Mouse (Mus musculus): ENCODE data around the gene Aldh2. TPM values are rescaled to one million over a fixed set of nuclear protein-coding genes. Genes with fewer than 3 reads are reported as not detected.
"Not testable (repeated sequence)": the region's sequence is repeated elsewhere in the genome, so short reads cannot be mapped to it uniquely, and the experiment has no call there.

Aldh2 gene
- polyA plus RNA-seq, 1 experiment from 2014 or later = 97.5 TPM

GRCm38 (mm10) chr5:121541235-121541634 is 52.4 kb downstream of the Aldh2 start:
- no peak for ATAC-seq (replicated peaks)
- Histone ChIP-seq H3K36me3 (peaks cover 12% of the 10 kb centered on the region), H3K9me3 (no peaks in the 10 kb centered on the region), H3K4me1 (peaks cover 30% of the 10 kb centered on the region), H3K27ac (replicated peaks) (no peak overlapping the region), H3K27me3 (no peaks in the 10 kb centered on the region), H3K4me2 (replicated peaks) (no peak overlapping the region), H3K9ac (replicated peaks) (no peak overlapping the region), H3K4me3 (no peak overlapping the region)
- WGBS = 87% methylated on average over 7 of the region's 7 CpGs

GRCm38 (mm10) chr5:121540066-121540465 is 53.6 kb downstream of the Aldh2 start:
- Histone ChIP-seq H3K9ac (replicated peaks) (no peak overlapping the region), H3K9me3 (no peaks in the 10 kb centered on the region), H3K4me2 (replicated peaks) (no peak overlapping the region), H3K36me3 (peaks cover 24% of the 10 kb centered on the region), H3K4me3 (no peak overlapping the region), H3K27me3 (no peaks in the 10 kb centered on the region), H3K27ac (replicated peaks) (no peak overlapping the region), H3K4me1 (peaks cover 29% of the 10 kb centered on the region)
- ATAC-seq (replicated peaks) = no peak
- 91% methylated on average over 5 of the region's 5 CpGs for WGBS

- Histone ChIP-seq H3K4me2 (replicated peaks) (no peak overlapping the region), H3K4me3 (no peak overlapping the region), H3K27ac (replicated peaks) (no peak overlapping the region), H3K36me3 (peaks cover 45% of the 10 kb centered on the region), H3K9ac (replicated peaks) (no peak overlapping the region), H3K27me3 (no peaks in the 10 kb centered on the region), H3K9me3 (no peaks in the 10 kb centered on the region), H3K4me1 (peaks cover 6% of the 10 kb centered on the region)
- ATAC-seq (replicated peaks) = no peak
- WGBS = 72% methylated on average over 2 of the region's 2 CpGs
These were observed 56.0 kb downstream of the Aldh2 start for GRCm38 (mm10) chr5:121537588-121537987.

GRCm38 (mm10) chr5:121536921-121537555 is 56.6 kb downstream of the Aldh2 start:
- no peak overlapping the region for H3K9ac ChIP-seq (replicated peaks)
- H3K4me1 ChIP-seq = peaks cover under 1% of the 10 kb centered on the region; the same call in 1 of the 2 replicates
- no peaks in the 10 kb centered on the region for H3K27me3 ChIP-seq
- H3K4me2 ChIP-seq (replicated peaks) = no peak overlapping the region
- no peak overlapping the region for H3K4me3 ChIP-seq
- H3K9me3 ChIP-seq = no peaks in the 10 kb centered on the region
- no peak for ATAC-seq (replicated peaks)
- WGBS = 36% methylated on average over 7 of the region's 7 CpGs
- H3K27ac ChIP-seq (replicated peaks) = no peak overlapping the region
- H3K36me3 ChIP-seq = peaks cover 50% of the 10 kb centered on the region

GRCm38 (mm10) chr5:121535116-121535515 is 58.5 kb downstream of the Aldh2 start:
- Histone ChIP-seq H3K36me3 (peaks cover 66% of the 10 kb centered on the region), H3K4me3 (no peak overlapping the region), H3K9ac (replicated peaks) (no peak overlapping the region), H3K27me3 (no peaks in the 10 kb centered on the region), H3K4me2 (replicated peaks) (no peak overlapping the region), H3K4me1 (no peaks in the 10 kb centered on the region), H3K27ac (replicated peaks) (no peak overlapping the region), H3K9me3 (no peaks in the 10 kb centered on the region)
- 98% methylated on average over 3 of the region's 3 CpGs for WGBS
- ATAC-seq (replicated peaks) = no peak

- H3K9me3 ChIP-seq = no peaks in the 10 kb centered on the region
- no peak overlapping the region for H3K27ac ChIP-seq (replicated peaks)
- H3K4me1 ChIP-seq = no peaks in the 10 kb centered on the region
- no peak for ATAC-seq (replicated peaks)
- H3K36me3 ChIP-seq = peaks cover 72% of the 10 kb centered on the region
- H3K4me3 ChIP-seq = no peak overlapping the region
- WGBS = 93% methylated on average over 5 of the region's 5 CpGs
- H3K4me2 ChIP-seq (replicated peaks) = no peak overlapping the region
- H3K27me3 ChIP-seq = no peaks in the 10 kb centered on the region
- no peak overlapping the region for H3K9ac ChIP-seq (replicated peaks)
These were observed 59.1 kb downstream of the Aldh2 start for GRCm38 (mm10) chr5:121534521-121534920.

- no peak overlapping the region for H3K4me3 ChIP-seq
- no peak overlapping the region for H3K4me2 ChIP-seq (replicated peaks)
- peaks cover 79% of the 10 kb centered on the region for H3K36me3 ChIP-seq
- no peaks in the 10 kb centered on the region for H3K9me3 ChIP-seq
- no peak overlapping the region for H3K9ac ChIP-seq (replicated peaks)
- ATAC-seq (replicated peaks) = no peak
- H3K27me3 ChIP-seq = no peaks in the 10 kb centered on the region
- no peaks in the 10 kb centered on the region for H3K4me1 ChIP-seq
- 94% methylated on average over 8 of the region's 8 CpGs for WGBS
- no peak overlapping the region for H3K27ac ChIP-seq (replicated peaks)
These were observed 66.7 kb downstream of the Aldh2 start for GRCm38 (mm10) chr5:121526961-121527360.

- Histone ChIP-seq H3K9ac (replicated peaks) (no peak overlapping the region), H3K36me3 (peaks cover 81% of the 10 kb centered on the region)
These were observed 67.1 kb downstream of the Aldh2 start for GRCm38 (mm10) chr5:121526526-121526925.

GRCm38 (mm10) chr5:121525774-121526450 is 67.7 kb downstream of the Aldh2 start:
- Histone ChIP-seq H3K36me3 (peaks cover 81% of the 10 kb centered on the region), H3K27me3 (no peaks in the 10 kb centered on the region), H3K4me2 (replicated peaks) (no peak overlapping the region), H3K4me3 (no peak overlapping the region), H3K9ac (replicated peaks) (no peak overlapping the region), H3K9me3 (no peaks in the 10 kb centered on the region), H3K4me1 (no peaks in the 10 kb centered on the region), H3K27ac (replicated peaks) (no peak overlapping the region)
- ATAC-seq (replicated peaks) = no peak
- WGBS = 93% methylated on average over 14 of the region's 14 CpGs

More at GRCm38 (mm10) chr5:121526526-121526925, 67.1 kb downstream of the Aldh2 start:
- Histone ChIP-seq H3K9me3 (no peaks in the 10 kb centered on the region), H3K4me2 (replicated peaks) (no peak overlapping the region), H3K27me3 (no peaks in the 10 kb centered on the region), H3K4me3 (no peak overlapping the region), H3K4me1 (no peaks in the 10 kb centered on the region), H3K27ac (replicated peaks) (no peak overlapping the region)
- no peak for ATAC-seq (replicated peaks)
- 93% methylated on average over 7 of the region's 7 CpGs for WGBS

GRCm38 (mm10) chr5:121519758-121520157 is 73.9 kb downstream of the Aldh2 start:
- H3K4me2 ChIP-seq (replicated peaks); H3K4me3 ChIP-seq; H3K4me1 ChIP-seq; H3K9ac ChIP-seq (replicated peaks); ATAC-seq (replicated peaks); H3K9me3 ChIP-seq; H3K27me3 ChIP-seq; H3K27ac ChIP-seq (replicated peaks): not testable (repeated sequence)
- H3K36me3 ChIP-seq = peaks cover 41% of the 10 kb centered on the region
- WGBS = 96% methylated on average over 11 of the region's 17 CpGs

- no peaks in the 10 kb centered on the region for H3K4me1 ChIP-seq
- ATAC-seq (replicated peaks) = no peak
- H3K4me3 ChIP-seq = no peak overlapping the region
- WGBS = 93% methylated on average over 9 of the region's 9 CpGs
- no peaks in the 10 kb centered on the region for H3K27me3 ChIP-seq
- H3K9ac ChIP-seq (replicated peaks) = no peak overlapping the region
- H3K27ac ChIP-seq (replicated peaks) = no peak overlapping the region
- peaks cover 33% of the 10 kb centered on the region for H3K36me3 ChIP-seq
- no peak overlapping the region for H3K4me2 ChIP-seq (replicated peaks)
- H3K9me3 ChIP-seq = no peaks in the 10 kb centered on the region
These were observed 74.6 kb downstream of the Aldh2 start for GRCm38 (mm10) chr5:121518983-121519382.

Measured in forebrain, embryonic 15.5 days (tissue).